Mouse (Mus musculus) Patski (cell line): Measurements from ENCODE around the gene Lrrc4b. TPM values are rescaled to one million over a fixed set of nuclear protein-coding genes. Genes with fewer than 3 reads are reported as not detected.

Source experiments
- ATAC-seq: fragments of 100-300 bp; one replicate; pipeline ENCODE4 v1.8.0; 2021
- CTCF ChIA-PET: fragments of 350-600 bp; sonication (Branson Sonifier 250); formaldehyde crosslinking; loops from one replicate; lab custom pipeline; 2022; ENCODE audit warnings: inconsistent platforms; lab: Charles Lee
- POLR2A ChIA-PET: fragments of 350-600 bp; sonication (Branson Sonifier 250); formaldehyde crosslinking; loops from one replicate; lab custom pipeline; 2022; ENCODE audit warnings: antibody characterized with exemption, inconsistent platforms; lab: Charles Lee
- DNase-seq: peaks from one replicate; pipeline ENCODE4 v3.0.0-alpha.2; 2011; ENCODE audit warnings: low read depth, low spot score
- H3K27me3 ChIP-seq: fragments of 371-371 bp; one replicate; pipeline ENCODE4 v1.5.1; 2021
- CTCF ChIP-seq: fragments of 100-300 bp; IDR thresholded peaks from one replicate; pipeline ENCODE4 v1.5.1; 2021
- in situ Hi-C: fragments of 300-500 bp; cut with MboI; formaldehyde crosslinking; loops from 3 replicates; pipeline ENCODE4 v1.11.1; 2018; ENCODE audit warnings: low pct_unique_long_range_greater_than_20kb, mixed read lengths
- polyA plus RNA-seq: library from polyadenylated mRNA; unstranded; gene quantifications from one replicate; pipeline ENCODE4 v1.2.3, GENCODE M21; 2021

Gene Lrrc4b
- polyA plus RNA-seq, 1 experiment from 2014 or later: 0.03 TPM

- ATAC-seq (no peak), DNase-seq (no peak)
- H3K27me3 ChIP-seq: peaks cover 40% of the 10 kb centered on the region
- ChIA-PET CTCF (no interaction called here), POLR2A (no interaction called here)
- no peak for TF ChIP-seq CTCF
- in situ Hi-C loops: loop anchor here (5.0 kb wide), 2 partner anchors 83 to 208 kb away; partner anchors contain the start of genes Acp4 and Syt3
These were observed 36.3 kb downstream of the Lrrc4b start, which contains the start of gene Aspdh for GRCm38 (mm10) chr7:44465111-44465510. Gene Aspdh, plus strand, starts transcription at chr7:44465391.

DNA sequence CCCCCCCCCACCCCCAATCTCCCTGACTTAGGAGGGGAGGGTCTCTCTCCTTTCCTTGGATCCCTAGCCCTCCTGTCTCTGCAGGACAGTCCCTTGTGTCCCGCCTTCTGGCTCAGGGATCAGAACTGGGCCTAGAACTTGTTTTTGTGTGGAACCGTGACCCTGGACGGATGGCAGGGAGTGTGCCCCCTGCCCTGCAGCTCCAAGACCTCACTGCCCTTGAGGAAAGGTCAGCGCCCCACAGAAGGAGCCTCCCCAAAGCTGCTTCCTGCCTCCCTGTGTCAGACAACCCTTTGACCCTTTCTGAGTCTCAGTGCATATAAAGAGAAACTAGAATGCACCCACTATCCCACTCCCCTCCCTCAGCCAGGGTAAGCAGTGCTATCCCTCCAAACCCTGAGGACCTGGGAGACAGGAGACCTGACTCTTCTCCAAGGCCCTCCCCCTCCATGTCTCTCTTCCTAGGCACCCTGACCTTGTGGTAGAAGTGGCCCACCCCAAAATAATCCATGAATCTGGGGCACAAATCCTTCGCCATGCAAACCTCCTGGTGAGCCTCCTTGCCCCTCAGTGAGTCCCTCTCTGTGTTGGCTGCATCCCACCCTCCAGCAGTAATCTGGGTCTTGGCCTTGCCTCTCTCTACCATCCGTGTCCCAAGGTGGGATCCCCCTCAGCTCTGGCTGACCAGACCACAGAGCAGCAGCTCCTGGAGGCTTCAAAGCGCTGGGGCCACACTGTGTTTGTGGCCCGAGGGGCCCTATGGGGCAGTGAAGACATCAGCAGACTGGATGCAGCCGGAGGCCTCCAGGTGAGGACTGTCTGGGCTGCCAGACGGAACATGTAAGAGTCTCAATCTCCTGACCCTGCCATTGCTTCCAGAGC lies 37.4 kb downstream of the Lrrc4b start:
- DNase-seq (no peak), ATAC-seq (no peak)
- in situ Hi-C loops: loop anchor here (5.0 kb wide), 2 partner anchors 84 to 209 kb away; partner anchors contain the start of genes Acp4 and Syt3
- H3K27me3 ChIP-seq: peaks cover 29% of the 10 kb centered on the region
- ChIA-PET POLR2A (no interaction called here), CTCF (interaction anchor here (1.0 kb wide), 1 partner anchor 16 kb away, joined by 3 read pairs; no protein-coding TSS in a partner anchor)
- no peak for TF ChIP-seq CTCF

DNA sequence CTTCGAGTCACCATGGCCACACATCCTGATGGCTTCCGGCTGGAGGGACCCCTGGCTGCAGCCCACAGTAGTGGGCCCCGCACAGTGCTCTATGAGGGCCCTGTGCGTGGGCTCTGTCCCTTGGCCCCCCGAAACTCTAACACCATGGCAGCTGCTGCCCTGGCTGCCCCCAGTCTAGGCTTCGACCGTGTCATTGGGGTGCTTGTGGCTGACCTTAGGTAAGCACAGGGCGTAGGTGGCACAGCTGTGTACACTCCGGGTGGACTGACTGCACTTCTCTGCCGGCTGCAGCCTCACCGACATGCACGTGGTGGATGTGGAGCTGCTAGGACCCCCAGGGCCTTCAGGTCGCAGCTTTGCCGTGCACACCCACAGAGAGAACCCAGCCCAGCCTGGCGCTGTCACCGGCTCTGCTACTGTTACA lies 38.1 kb downstream of the Lrrc4b start:
- ATAC-seq: no peak
- in situ Hi-C loops: loop anchor here (5.0 kb wide), 2 partner anchors 85 to 210 kb away; partner anchors contain the start of genes Acp4 and Syt3

GRCm38 (mm10) chr7:44467811-44468411 lies 39.1 kb downstream of the Lrrc4b start, which contains the start of gene Josd2:
Gene Josd2, plus strand, starts transcription at chr7:44467980.
- peak; percentile 96 for DNase-seq
- POLR2A ChIA-PET: no interaction called here
- CTCF ChIA-PET: interaction anchor here (1.0 to 2.4 kb wide), 2 partner anchors 18 kb away, joined by 3 to 9 read pairs; no protein-coding TSS in a partner anchor
- no peak for TF ChIP-seq CTCF
- peak; percentile 95 for ATAC-seq
- peaks cover 14% of the 10 kb centered on the region for H3K27me3 ChIP-seq
- in situ Hi-C loops: loop anchor here (5.0 kb wide), 2 partner anchors 86 to 211 kb away; partner anchors contain the start of genes Acp4 and Syt3

More for the DNA sequence above, 38.1 kb downstream of the Lrrc4b start:
- ChIA-PET CTCF (interaction anchor here (1.0 kb wide), 1 partner anchor 17 kb away, joined by 3 read pairs; no protein-coding TSS in a partner anchor), POLR2A (no interaction called here)
- H3K27me3 ChIP-seq: peaks cover 23% of the 10 kb centered on the region
- TF ChIP-seq CTCF: no peak
- no peak for DNase-seq

GRCm38 (mm10) chr7:44468644-44469285 lies 39.9 kb downstream of the Lrrc4b start:
- ChIA-PET CTCF (interaction anchor here (2.4 kb wide), 1 partner anchor 17 kb away, joined by 9 read pairs; no protein-coding TSS in a partner anchor), POLR2A (no interaction called here)
- no peak for ATAC-seq
- in situ Hi-C loops: loop anchor here (5.0 kb wide), 2 partner anchors 86 to 211 kb away; partner anchors contain the start of genes Acp4 and Syt3
- no peak for TF ChIP-seq CTCF
- DNase-seq: no peak
- peaks cover 5% of the 10 kb centered on the region for H3K27me3 ChIP-seq

- peaks cover 4% of the 10 kb centered on the region for H3K27me3 ChIP-seq
- ATAC-seq (no peak), DNase-seq (no peak)
- POLR2A ChIA-PET: no interaction called here
- CTCF ChIA-PET: interaction anchor here (2.4 kb wide), 1 partner anchor 16 kb away, joined by 9 read pairs; no protein-coding TSS in a partner anchor
- in situ Hi-C loops: loop anchor here (5.0 kb wide), 2 partner anchors 88 to 213 kb away; partner anchors contain the start of genes Acp4 and Syt3
- no peak for TF ChIP-seq CTCF
These were observed 41.2 kb downstream of the Lrrc4b start for GRCm38 (mm10) chr7:44469677-44470675.

DNA sequence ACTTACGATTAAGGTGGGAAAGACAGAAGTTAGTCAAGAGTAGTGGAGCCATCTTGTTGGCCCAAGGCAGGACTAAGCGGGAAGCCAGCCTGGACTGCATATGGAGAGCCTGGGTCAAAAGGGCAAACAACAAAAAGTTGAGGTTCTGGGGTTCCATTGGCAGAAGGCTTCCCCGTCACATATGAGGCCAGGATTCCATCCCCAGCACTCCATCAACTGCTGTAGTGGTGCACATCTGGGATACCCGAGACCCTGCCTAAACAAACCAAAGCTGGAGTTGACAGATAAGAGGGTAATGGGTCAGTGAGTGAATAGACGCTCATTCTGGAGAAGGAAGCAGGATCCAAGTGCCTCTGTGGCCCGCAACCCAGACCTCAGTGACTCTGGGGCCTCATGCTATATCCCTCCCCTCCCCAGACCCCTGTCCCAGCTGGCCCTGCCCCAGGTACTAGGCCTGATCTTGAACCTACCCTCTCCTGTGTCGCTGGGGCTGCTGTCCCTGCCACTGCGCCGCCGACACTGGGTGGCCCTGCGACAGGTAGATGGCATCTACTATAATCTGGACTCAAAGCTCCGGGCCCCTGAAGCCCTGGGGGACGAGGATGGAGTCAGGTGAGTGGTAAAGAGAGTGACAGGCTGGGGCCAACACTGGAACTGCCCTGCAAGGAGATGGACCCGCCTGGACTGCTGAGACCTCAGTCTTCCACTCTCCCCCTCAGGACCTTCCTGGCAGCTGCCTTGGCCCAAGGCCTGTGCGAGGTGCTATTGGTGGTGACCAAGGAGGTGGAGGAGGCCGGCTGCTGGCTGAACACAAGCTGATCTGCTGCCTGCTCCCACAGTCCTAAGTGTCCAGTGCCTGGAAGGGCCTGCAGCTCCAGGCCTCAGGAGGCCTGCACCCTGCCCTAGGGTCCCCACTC lies 42.1 kb downstream of the Lrrc4b start:
- POLR2A ChIA-PET: no interaction called here
- ATAC-seq (no peak), DNase-seq (no peak)
- in situ Hi-C loops: no loop called here
- H3K27me3 ChIP-seq: peaks cover 11% of the 10 kb centered on the region
- TF ChIP-seq CTCF: no peak
- CTCF ChIA-PET: no interaction called here

- in situ Hi-C loops: no loop called here
These were observed 43.2 kb downstream of the Lrrc4b start for GRCm38 (mm10) chr7:44471880-44472557.

More at GRCm38 (mm10) chr7:44471880-44472557, 43.2 kb downstream of the Lrrc4b start:
- H3K27me3 ChIP-seq: peaks cover 17% of the 10 kb centered on the region
- no peak for ATAC-seq
- no peak for DNase-seq
- POLR2A ChIA-PET: no interaction called here
- no peak for TF ChIP-seq CTCF
- CTCF ChIA-PET: no interaction called here
